Mouse (Mus musculus): ENCODE results near the gene Agrp. TPM values are rescaled to one million over a fixed set of nuclear protein-coding genes. Genes with fewer than 3 reads are reported as not detected.
"Not testable (repeated sequence)": the region's sequence is repeated elsewhere in the genome, so short reads cannot be mapped to it uniquely, and the experiment has no call there.

The Agrp gene
- polyA plus RNA-seq, 1 experiment from 2014 or later, result 0.88 TPM

DNA sequence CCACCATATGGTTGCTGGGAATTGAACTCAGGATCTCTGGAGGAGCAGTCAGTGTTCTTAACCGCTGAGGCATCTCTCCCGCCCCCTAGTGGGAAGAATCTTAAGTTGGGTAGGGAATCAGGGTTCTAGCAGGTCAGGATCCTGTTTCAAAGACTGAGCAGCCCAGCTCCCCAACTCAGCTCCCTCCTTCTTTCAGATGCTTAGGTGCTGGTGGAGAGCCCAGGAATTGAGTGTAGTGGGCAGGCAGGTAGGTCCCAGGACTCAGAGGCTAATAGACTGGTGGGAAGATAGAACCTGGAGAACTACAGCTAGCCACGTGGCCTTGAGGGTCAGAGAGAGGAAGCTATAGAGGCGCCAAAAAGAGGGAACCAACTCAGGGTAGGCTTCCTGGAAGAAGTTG, 29.5 kb downstream of the Agrp start:
- Histone ChIP-seq H3K4me1 (replicated peaks) (peaks cover 25% of the 10 kb centered on the region), H3K4me2 (replicated peaks) (no peak overlapping the region), H3K36me3 (no peaks in the 10 kb centered on the region), H3K27me3 (replicated peaks) (peaks cover 5% of the 10 kb centered on the region; the same call in 1 of the 2 replicates), H3K4me3 (replicated peaks) (no peak overlapping the region), H3K27ac (no peak overlapping the region), H3K9ac (no peak overlapping the region), H3K9me3 (no peaks in the 10 kb centered on the region)
- WGBS, result 25% methylated on average over 4 of the region's 4 CpGs
- no peak for ATAC-seq

DNA sequence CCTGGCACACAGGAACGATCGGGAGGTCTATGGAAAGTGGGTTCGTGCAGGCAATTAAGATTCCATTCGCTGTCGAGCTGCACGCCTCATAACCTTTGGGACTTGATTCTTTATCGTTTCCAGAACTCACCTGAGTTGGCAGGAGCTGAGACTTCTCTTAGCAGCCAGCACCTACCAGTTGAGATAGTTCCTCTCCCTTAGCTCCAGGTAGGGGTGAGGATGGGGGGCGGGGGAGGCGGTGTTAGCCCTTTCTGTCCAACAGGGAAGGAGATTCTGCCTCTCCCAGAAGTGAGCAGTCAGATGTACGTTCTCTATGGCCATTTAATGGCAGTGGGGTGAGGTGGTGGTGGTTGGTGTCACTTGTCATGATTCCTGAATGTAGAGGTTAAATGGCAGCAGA, 30.1 kb downstream of the Agrp start:
- Histone ChIP-seq H3K9ac (peak overlapping the region; percentile 83; the same call in 1 of the 2 replicates), H3K27ac (0 out of 2 replicates have a peak overlapping the region, but pooled peaks have one; percentile 89), H3K36me3 (no peaks in the 10 kb centered on the region), H3K4me1 (replicated peaks) (peaks cover 25% of the 10 kb centered on the region), H3K27me3 (replicated peaks) (no peaks in the 10 kb centered on the region), H3K4me2 (replicated peaks) (peak overlapping the region; percentile 93), H3K9me3 (no peaks in the 10 kb centered on the region), H3K4me3 (replicated peaks) (peak overlapping the region; percentile 74)
- ATAC-seq, result no peak
- WGBS, result 6% methylated on average over 10 of the region's 10 CpGs

GRCm38 (mm10) chr8:105606189-105607023, 30.8 kb downstream of the Agrp start:
- peaks cover 25% of the 10 kb centered on the region for H3K4me1 ChIP-seq (replicated peaks)
- 2% methylated on average over 30 of the region's 30 CpGs for WGBS
- peak overlapping the region; percentile 83 for H3K9ac ChIP-seq
- peak overlapping the region; percentile 74 for H3K4me3 ChIP-seq (replicated peaks)
- peak overlapping the region; percentile 93 for H3K4me2 ChIP-seq (replicated peaks)
- no peaks in the 10 kb centered on the region for H3K9me3 ChIP-seq
- H3K36me3 ChIP-seq, result no peaks in the 10 kb centered on the region
- peak; percentile 75 for ATAC-seq
- peak overlapping the region; percentile 89 for H3K27ac ChIP-seq
- H3K27me3 ChIP-seq (replicated peaks), result no peaks in the 10 kb centered on the region

- H3K27me3 ChIP-seq (replicated peaks), result no peaks in the 10 kb centered on the region
- peak overlapping the region; percentile 93 for H3K4me2 ChIP-seq (replicated peaks)
- peak overlapping the region; percentile 83 for H3K9ac ChIP-seq
- H3K9me3 ChIP-seq, result no peaks in the 10 kb centered on the region
- ATAC-seq, result peak; percentile 65
- H3K27ac ChIP-seq, result peak overlapping the region; percentile 89
- H3K36me3 ChIP-seq, result no peaks in the 10 kb centered on the region
- peak overlapping the region; percentile 74 for H3K4me3 ChIP-seq (replicated peaks)
- WGBS, result under 1% methylated on average over 33 of the region's 39 CpGs
- H3K4me1 ChIP-seq (replicated peaks), result peaks cover 25% of the 10 kb centered on the region
These were observed 31.6 kb downstream of the Agrp start for GRCm38 (mm10) chr8:105605491-105606188.

DNA sequence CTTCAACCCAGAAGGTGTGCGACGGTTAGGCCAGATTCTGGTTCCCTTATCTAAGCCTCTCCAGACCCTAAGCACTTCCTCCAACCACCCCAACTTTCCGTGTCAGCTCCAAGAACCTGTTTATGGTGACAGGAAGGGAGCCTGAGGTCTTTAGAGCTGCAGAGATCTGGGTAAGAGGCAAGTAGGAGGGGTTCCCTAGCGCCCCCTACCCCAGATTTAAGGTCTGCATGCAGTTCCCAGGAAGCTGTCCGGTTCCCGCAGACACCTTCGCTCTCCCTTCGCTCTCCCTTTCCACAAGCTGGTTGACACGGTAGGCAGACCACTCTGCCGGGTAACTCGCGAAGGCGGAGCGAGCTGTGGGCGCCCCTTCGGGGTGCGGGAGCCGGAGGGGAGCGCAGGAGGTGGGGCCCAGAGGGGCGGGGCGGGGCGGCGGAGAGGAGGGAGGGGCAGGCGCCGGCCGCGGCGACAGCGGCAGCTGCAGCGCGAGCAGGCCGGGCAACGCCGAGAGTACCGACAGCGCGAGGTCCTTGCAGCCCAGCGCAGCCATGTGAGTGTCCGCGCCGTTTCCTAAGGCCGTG, 32.3 kb downstream of the Agrp start, which contains the start of gene Ripor1:
Gene Ripor1 (plus strand): TSS at position 452 of the 578 bp plus-strand sequence.
- Histone ChIP-seq H3K9me3 (no peaks in the 10 kb centered on the region), H3K9ac (peak within 1 kb of the TSS; percentile 83), H3K36me3 (no peaks in the 10 kb centered on the region), H3K27ac (peak within 1 kb of the TSS; percentile 89), H3K27me3 (replicated peaks) (no peaks in the 10 kb centered on the region), H3K4me2 (replicated peaks) (peak within 1 kb of the TSS; percentile 93), H3K4me3 (replicated peaks) (peak within 1 kb of the TSS; percentile 74), H3K4me1 (replicated peaks) (peaks cover 25% of the 10 kb centered on the region)
- peak; percentile 90 for ATAC-seq
- under 1% methylated on average over 39 of the region's 42 CpGs for WGBS

DNA sequence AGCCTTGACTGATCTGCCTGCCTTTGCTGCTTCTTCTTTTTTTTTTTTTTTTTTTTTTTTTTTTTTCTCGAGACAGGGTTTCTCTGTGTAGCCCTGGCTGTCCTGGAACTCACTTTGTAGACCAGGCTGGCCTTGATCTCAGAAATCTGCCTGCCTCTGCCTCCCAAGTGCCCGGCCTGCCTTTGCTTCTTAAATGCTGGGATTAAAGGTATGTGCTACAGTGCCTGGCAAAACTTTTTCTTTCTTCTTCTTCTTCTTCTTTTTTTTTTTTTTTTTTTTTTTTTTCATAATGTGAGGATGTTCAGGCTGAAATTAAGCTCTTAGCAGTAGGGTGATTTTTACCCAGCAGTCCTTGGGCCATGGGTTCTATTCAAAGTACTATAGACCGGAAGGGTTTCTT, 34.7 kb downstream of the Agrp start:
- not testable (repeated sequence) for H3K27ac ChIP-seq; H3K9me3 ChIP-seq; H3K4me3 ChIP-seq (replicated peaks); H3K27me3 ChIP-seq (replicated peaks); H3K36me3 ChIP-seq; H3K9ac ChIP-seq; ATAC-seq; H3K4me2 ChIP-seq (replicated peaks)
- peaks cover 23% of the 10 kb centered on the region for H3K4me1 ChIP-seq (replicated peaks)
- WGBS, result 79% methylated on average over 3 of the region's 3 CpGs

- Histone ChIP-seq H3K27ac (no peak overlapping the region), H3K4me2 (replicated peaks) (no peak overlapping the region), H3K4me1 (replicated peaks) (peaks cover 18% of the 10 kb centered on the region), H3K27me3 (replicated peaks) (no peaks in the 10 kb centered on the region), H3K9ac (no peak overlapping the region), H3K36me3 (no peaks in the 10 kb centered on the region), H3K9me3 (no peaks in the 10 kb centered on the region), H3K4me3 (replicated peaks) (no peak overlapping the region)
- WGBS, result 77% methylated on average over 5 of the region's 5 CpGs
- no peak for ATAC-seq
These were observed 35.9 kb downstream of the Agrp start for GRCm38 (mm10) chr8:105601301-105601700.

DNA sequence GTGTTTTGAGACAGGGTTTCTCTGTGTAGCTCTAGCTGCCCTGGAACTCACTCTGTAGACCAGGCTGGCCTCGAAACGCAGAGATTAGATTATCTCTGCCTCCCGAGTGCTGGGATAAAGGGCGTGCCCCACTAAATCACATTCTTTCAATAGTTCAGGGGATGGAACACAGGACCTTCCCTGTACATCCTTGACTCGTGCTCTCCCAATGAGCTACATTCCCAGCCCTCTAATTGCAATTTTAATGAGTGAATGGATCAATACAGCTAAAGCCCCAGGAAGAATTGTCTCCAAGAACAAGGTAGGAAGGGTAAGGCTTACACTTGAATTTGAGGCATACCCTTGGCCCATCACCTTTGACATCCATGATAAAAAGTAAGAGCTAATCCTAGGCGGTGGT, 38.4 kb downstream of the Agrp start:
- Histone ChIP-seq H3K4me3 (replicated peaks) (no peak overlapping the region), H3K27ac (no peak overlapping the region), H3K9ac (no peak overlapping the region), H3K9me3 (no peaks in the 10 kb centered on the region), H3K4me2 (replicated peaks) (no peak overlapping the region), H3K36me3 (no peaks in the 10 kb centered on the region), H3K4me1 (replicated peaks) (peaks cover 14% of the 10 kb centered on the region), H3K27me3 (replicated peaks) (no peaks in the 10 kb centered on the region)
- ATAC-seq, result no peak
- WGBS, result 70% methylated on average over 6 of the region's 6 CpGs

DNA sequence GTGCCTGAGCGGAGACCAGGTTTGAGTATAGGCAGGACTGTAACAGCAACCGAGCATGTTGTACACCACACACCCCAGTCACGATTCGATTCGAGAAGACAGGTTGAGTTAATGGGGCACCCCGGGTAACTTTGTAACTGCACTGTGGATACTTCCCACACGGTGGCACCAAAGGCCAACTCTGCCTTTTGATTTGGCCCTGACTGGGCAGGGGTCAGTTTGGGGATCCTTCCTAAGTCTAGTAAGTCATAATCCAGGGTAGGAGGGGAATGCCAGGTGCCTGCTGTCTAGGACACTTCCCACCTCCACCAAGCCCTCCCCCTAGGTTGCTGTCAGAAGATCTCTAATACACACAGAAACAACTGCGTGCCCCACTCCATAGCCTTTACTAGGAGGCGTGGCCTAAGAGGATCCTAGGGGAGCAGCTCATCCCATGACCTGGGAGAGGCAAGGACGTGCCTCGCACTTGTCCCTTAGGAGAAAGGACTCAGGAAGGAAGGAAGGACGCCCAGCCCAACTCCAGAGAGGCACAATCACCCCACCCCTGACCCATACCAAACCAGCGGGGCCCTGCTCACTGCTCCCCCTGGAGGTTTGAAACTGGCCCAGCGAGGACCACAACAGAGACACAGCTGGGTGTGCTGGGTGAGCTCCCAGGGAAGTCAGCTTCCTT, 40.7 kb downstream of the Agrp start:
- Histone ChIP-seq H3K4me3 (replicated peaks) (peak overlapping the region; percentile 19), H3K36me3 (no peaks in the 10 kb centered on the region), H3K27ac (0 out of 2 replicates have a peak overlapping the region, but pooled peaks have one; percentile 27), H3K4me1 (replicated peaks) (peaks cover 14% of the 10 kb centered on the region), H3K4me2 (replicated peaks) (peak overlapping the region; percentile 56), H3K9me3 (no peaks in the 10 kb centered on the region), H3K9ac (no peak overlapping the region), H3K27me3 (replicated peaks) (no peaks in the 10 kb centered on the region)
- ATAC-seq, result peak; percentile 83
- 8% methylated on average over 14 of the region's 14 CpGs for WGBS

- WGBS, result 47% methylated on average over 18 of the region's 18 CpGs
- ATAC-seq, result peak; percentile 40; the same call in 1 of the 2 replicates
- Histone ChIP-seq H3K9ac (no peak overlapping the region), H3K4me2 (replicated peaks) (peak overlapping the region; percentile 49), H3K4me3 (replicated peaks) (peak overlapping the region; percentile 12; the same call in 1 of the 2 replicates), H3K27me3 (replicated peaks) (no peaks in the 10 kb centered on the region), H3K9me3 (no peaks in the 10 kb centered on the region), H3K4me1 (replicated peaks) (peaks cover 14% of the 10 kb centered on the region), H3K27ac (peak overlapping the region; percentile 69), H3K36me3 (no peaks in the 10 kb centered on the region)
These were observed 42.5 kb downstream of the Agrp start for GRCm38 (mm10) chr8:105594451-105595242.

DNA sequence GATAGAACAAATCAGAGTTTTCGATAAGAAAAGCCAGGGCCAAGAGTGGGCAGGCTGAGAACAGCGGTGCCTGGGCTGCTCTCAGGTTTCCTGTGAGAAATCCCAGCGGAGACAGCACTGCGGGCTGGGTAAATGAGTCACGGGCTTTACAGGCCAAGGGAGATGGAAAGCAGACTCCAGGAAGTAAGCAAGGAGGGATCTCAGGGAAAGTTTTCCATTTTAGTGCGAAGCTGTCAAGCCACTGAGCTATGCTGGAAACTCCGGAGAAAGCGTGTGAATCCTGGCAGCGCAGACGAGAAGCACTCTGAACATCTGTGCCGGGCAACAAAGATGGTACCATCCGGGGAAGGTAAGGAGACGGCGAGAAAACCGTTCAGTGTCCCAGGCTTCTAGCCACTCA, 43.3 kb downstream of the Agrp start:
- ATAC-seq, result peak; percentile 66
- Histone ChIP-seq H3K9me3 (no peaks in the 10 kb centered on the region), H3K4me3 (replicated peaks) (peak overlapping the region; percentile 12; the same call in 1 of the 2 replicates), H3K4me2 (replicated peaks) (peak overlapping the region; percentile 49), H3K9ac (no peak overlapping the region), H3K4me1 (replicated peaks) (peaks cover 14% of the 10 kb centered on the region), H3K27me3 (replicated peaks) (no peaks in the 10 kb centered on the region), H3K27ac (peak overlapping the region; percentile 69), H3K36me3 (no peaks in the 10 kb centered on the region)
- 10% methylated on average over 15 of the region's 15 CpGs for WGBS

Data from intestine, embryonic 15.5 days (tissue).